Mouse (Mus musculus): ENCODE results near the gene Ythdc1. TPM values are rescaled to one million over a fixed set of nuclear protein-coding genes. Genes with fewer than 3 reads are reported as not detected.
"Not testable (repeated sequence)": the region's sequence is repeated elsewhere in the genome, so short reads cannot be mapped to it uniquely, and the experiment has no call there.

Ythdc1 gene
- total and polyA plus RNA-seq, 3 experiments, result 40.0 to 116 (median 64.9) TPM

DNA sequence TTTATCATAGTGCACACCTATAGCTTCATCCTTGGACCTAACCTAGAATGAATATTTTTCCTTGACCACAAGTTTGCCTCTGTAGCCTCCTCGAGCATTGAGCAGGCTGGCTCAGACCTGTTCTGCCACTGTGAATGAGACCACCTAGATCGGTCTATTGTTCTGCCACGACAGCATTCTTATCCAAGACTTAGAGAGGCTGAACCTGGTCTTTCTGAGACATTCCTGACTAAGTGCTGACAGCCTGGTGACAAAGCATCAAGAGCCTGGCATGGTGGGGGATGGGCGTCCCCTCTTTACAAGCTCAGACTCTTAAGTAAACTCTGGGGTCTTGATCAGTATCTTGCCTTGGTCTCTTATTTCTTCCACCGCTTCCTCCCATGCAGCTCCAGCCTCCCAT, 47.6 kb downstream of the Ythdc1 start:
- Histone ChIP-seq H3K27ac (ENCODE audit: insufficient read depth, low read depth) (no peak overlapping the region), H3K27me3 (replicated peaks) (no peaks in the 10 kb centered on the region), H3K36me3 (replicated peaks in 1 of 2; ENCODE audit: control insufficient read depth in 1 of 2, insufficient read depth in 1 of 2, low read length in 1 of 2) (no peaks in the 10 kb centered on the region), H3K9ac (ENCODE audit: insufficient read depth, low read depth) (no peak overlapping the region), H3K9me3 (replicated peaks; ENCODE audit: low read length) (no peaks in the 10 kb centered on the region), H3K79me2 (replicated peaks; ENCODE audit: control insufficient read depth, extremely low read depth, insufficient read depth, poor library complexity, severe bottlenecking) (no peaks in the 10 kb centered on the region), H3K4me1 (ENCODE audit: control insufficient read depth in 1 of 2, insufficient read depth in 2 of 2) (no peaks in the 10 kb centered on the region), H3K4me3 (replicated peaks in 1 of 3; ENCODE audit: low read depth in 2 of 3, low read length in 2 of 3, poor library complexity in 1 of 3) (no peak overlapping the region), H3K4me2 (ENCODE audit: insufficient read depth, low read depth, poor library complexity, severe bottlenecking) (no peak overlapping the region)
- TF ChIP-seq USF1 (IDR thresholded peaks at IDR 0.05; ENCODE audit: low read depth, low read length) (no peak), MAX (IDR thresholded peaks at IDR 0.05; ENCODE audit: low read length) (no peak), CTCF (conservative IDR thresholded peaks at IDR 0.05 in 1 of 2, IDR thresholded peaks at IDR 0.05 in 1 of 2; ENCODE audit: low read depth in 2 of 2, low read length in 2 of 2) (no peak), ZMIZ1 (IDR thresholded peaks at IDR 0.05; ENCODE audit: low read depth, low read length) (no peak)
- no peak for DNase-seq (ENCODE audit: extremely low read depth)
- in situ Hi-C loops (cut with MboI; ENCODE audit: low pct_ligation_motif_present, low pct_unique_long_range_greater_than_20kb, low sequenced_read_pairs) (no loop called here), dilution Hi-C loops (cut with MboI; ENCODE audit: extremely low pct_ligation_motif_present, extremely low pct_unique_long_range_greater_than_20kb, low sequenced_read_pairs) (no loop called here)

DNA sequence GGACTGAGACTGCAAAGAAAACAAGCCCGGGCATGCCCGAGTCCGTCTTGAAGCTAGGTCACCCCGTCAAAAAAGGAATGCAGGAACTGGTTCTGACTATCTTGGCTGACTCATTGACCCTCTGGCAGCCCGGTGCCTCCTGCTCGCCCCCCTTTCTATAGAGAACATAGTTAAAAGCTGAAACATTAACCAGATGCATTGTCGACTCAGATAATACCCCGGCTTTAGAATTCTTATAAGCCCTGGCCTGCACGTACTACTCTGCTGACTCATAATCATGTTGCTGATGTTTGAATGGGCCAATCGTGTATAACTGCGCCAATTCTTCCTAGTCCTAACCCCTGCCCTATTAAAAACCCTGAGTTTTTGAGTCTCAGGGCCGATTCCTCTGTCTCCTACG, 52.5 kb downstream of the Ythdc1 start:
- H3K9ac ChIP-seq (ENCODE audit: insufficient read depth, low read depth); H3K4me3 ChIP-seq (replicated peaks in 1 of 3; ENCODE audit: low read depth in 2 of 3, low read length in 2 of 3, poor library complexity in 1 of 3); H3K79me2 ChIP-seq (replicated peaks; ENCODE audit: control insufficient read depth, extremely low read depth, insufficient read depth, poor library complexity, severe bottlenecking); dilution Hi-C loops (cut with MboI; ENCODE audit: extremely low pct_ligation_motif_present, extremely low pct_unique_long_range_greater_than_20kb, low sequenced_read_pairs); H3K36me3 ChIP-seq (replicated peaks in 1 of 2; ENCODE audit: control insufficient read depth in 1 of 2, insufficient read depth in 1 of 2, low read length in 1 of 2); H3K27me3 ChIP-seq (replicated peaks); DNase-seq (ENCODE audit: extremely low read depth); H3K4me1 ChIP-seq (ENCODE audit: control insufficient read depth in 1 of 2, insufficient read depth in 2 of 2); H3K4me2 ChIP-seq (ENCODE audit: insufficient read depth, low read depth, poor library complexity, severe bottlenecking); H3K9me3 ChIP-seq (replicated peaks; ENCODE audit: low read length); in situ Hi-C loops (cut with MboI; ENCODE audit: low pct_ligation_motif_present, low pct_unique_long_range_greater_than_20kb, low sequenced_read_pairs); H3K27ac ChIP-seq (ENCODE audit: insufficient read depth, low read depth): not testable (repeated sequence)

DNA sequence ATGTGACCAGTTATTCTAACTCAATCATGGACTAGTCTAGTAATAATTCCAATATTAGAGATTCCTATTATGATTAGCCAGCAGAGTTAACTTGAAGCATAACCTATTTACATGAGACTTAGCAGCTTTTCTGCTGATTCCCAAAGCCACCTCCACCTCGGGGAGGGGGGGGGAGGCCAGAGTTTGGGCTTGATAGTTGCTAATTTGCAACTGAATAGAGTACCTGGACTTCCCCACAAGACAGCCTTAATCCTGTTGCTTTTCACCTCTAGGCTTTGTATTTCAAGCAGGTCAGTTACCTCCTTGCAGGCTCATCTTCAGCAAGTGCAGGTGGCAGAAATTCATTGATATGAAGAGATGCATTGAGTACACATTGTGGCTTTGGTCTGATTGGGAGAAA, 53.7 kb downstream of the Ythdc1 start:
- H3K4me2 ChIP-seq (ENCODE audit: insufficient read depth, low read depth, poor library complexity, severe bottlenecking), result no peak overlapping the region
- H3K4me1 ChIP-seq (ENCODE audit: control insufficient read depth in 1 of 2, insufficient read depth in 2 of 2), result no peaks in the 10 kb centered on the region
- dilution Hi-C loops (cut with MboI; ENCODE audit: extremely low pct_ligation_motif_present, extremely low pct_unique_long_range_greater_than_20kb, low sequenced_read_pairs) (no loop called here), in situ Hi-C loops (cut with MboI; ENCODE audit: low pct_ligation_motif_present, low pct_unique_long_range_greater_than_20kb, low sequenced_read_pairs) (no loop called here)
- no peak overlapping the region for H3K27ac ChIP-seq (ENCODE audit: insufficient read depth, low read depth)
- no peak for DNase-seq (ENCODE audit: extremely low read depth)
- H3K4me3 ChIP-seq (replicated peaks in 1 of 3; ENCODE audit: low read depth in 2 of 3, low read length in 2 of 3, poor library complexity in 1 of 3), result no peak overlapping the region
- no peaks in the 10 kb centered on the region for H3K9me3 ChIP-seq (replicated peaks; ENCODE audit: low read length)
- no peaks in the 10 kb centered on the region for H3K79me2 ChIP-seq (replicated peaks; ENCODE audit: control insufficient read depth, extremely low read depth, insufficient read depth, poor library complexity, severe bottlenecking)
- TF ChIP-seq ETS1 (conservative IDR thresholded peaks at IDR 0.05; ENCODE audit: low read depth, low read length), result no peak
- TF ChIP-seq RCOR1 (conservative IDR thresholded peaks at IDR 0.05; ENCODE audit: low read depth, low read length), result no peak
- no peak for TF ChIP-seq TBP (conservative IDR thresholded peaks at IDR 0.05; ENCODE audit: low read depth, low read length)
- TF ChIP-seq ZNF384 (IDR thresholded peaks at IDR 0.05; ENCODE audit: low read depth, low read length), result no peak
- no peak for TF ChIP-seq SMC3 (IDR thresholded peaks at IDR 0.05; ENCODE audit: low read depth, low read length)
- TF ChIP-seq CHD1 (IDR thresholded peaks at IDR 0.05; ENCODE audit: low read depth, low read length), result no peak
- no peak for TF ChIP-seq ZC3H11A (IDR thresholded peaks at IDR 0.05; ENCODE audit: low read depth, low read length)
- no peak for TF ChIP-seq MAZ (IDR thresholded peaks at IDR 0.05; ENCODE audit: low read depth, low read length)
- TF ChIP-seq ZKSCAN1 (IDR thresholded peaks at IDR 0.05; ENCODE audit: borderline replicate concordance, low read depth, low read length), result no peak
- TF ChIP-seq POLR2A (IDR thresholded peaks at IDR 0.05; ENCODE audit: low read depth, low read length), result no peak
- no peak for TF ChIP-seq SIN3A (IDR thresholded peaks at IDR 0.05; ENCODE audit: low read length)
- no peak for TF ChIP-seq KAT2A (IDR thresholded peaks at IDR 0.05; ENCODE audit: insufficient replicate concordance, low read length)
- no peak for TF ChIP-seq MAFK (IDR thresholded peaks at IDR 0.05; ENCODE audit: insufficient replicate concordance, low read length)
- no peak for TF ChIP-seq CHD2 (IDR thresholded peaks at IDR 0.05; ENCODE audit: low read length)
- no peak for TF ChIP-seq MAX (IDR thresholded peaks at IDR 0.05; ENCODE audit: low read length)
- no peak for TF ChIP-seq UBTF (IDR thresholded peaks at IDR 0.05; ENCODE audit: low read depth, low read length)
- TF ChIP-seq PAX5 (IDR thresholded peaks at IDR 0.05; ENCODE audit: low read length), result no peak
- H3K27me3 ChIP-seq (replicated peaks), result no peaks in the 10 kb centered on the region
- H3K36me3 ChIP-seq (replicated peaks in 1 of 2; ENCODE audit: control insufficient read depth in 1 of 2, insufficient read depth in 1 of 2, low read length in 1 of 2), result no peaks in the 10 kb centered on the region
- H3K9ac ChIP-seq (ENCODE audit: insufficient read depth, low read depth), result no peak overlapping the region

All from CH12.LX (cell line).